Mouse (Mus musculus): ENCODE results near the gene Abhd8.

Gene Abhd8

GRCm38 (mm10) chr8:71463188-71464033 is at the start of gene Abhd8:
Gene Abhd8, minus strand, starts transcription at chr8:71463655.
- DNase-seq = peak; percentile 98

- DNase-seq = no peak
These were observed 48.2 kb upstream of the Abhd8 start, which contains the start of gene Plvap for GRCm38 (mm10) chr8:71511644-71512043. Gene Plvap, minus strand, starts transcription at chr8:71511752.

GRCm38 (mm10) chr8:71509316-71509715 is 45.9 kb upstream of the Abhd8 start:
- no peak for DNase-seq

GRCm38 (mm10) chr8:71507589-71508104 is 44.2 kb upstream of the Abhd8 start:
- DNase-seq = peak; percentile 86

- DNase-seq = no peak
These were observed 42.5 kb upstream of the Abhd8 start for GRCm38 (mm10) chr8:71505979-71506378.

GRCm38 (mm10) chr8:71505326-71505725 is 41.9 kb upstream of the Abhd8 start:
- no peak for DNase-seq

GRCm38 (mm10) chr8:71504349-71504748 is 40.9 kb upstream of the Abhd8 start:
- DNase-seq = no peak

GRCm38 (mm10) chr8:71498816-71499690 is 35.6 kb upstream of the Abhd8 start:
- no peak for DNase-seq

- no peak for DNase-seq
These were observed 34.5 kb upstream of the Abhd8 start for GRCm38 (mm10) chr8:71497881-71498501.

GRCm38 (mm10) chr8:71497077-71497645 is 33.7 kb upstream of the Abhd8 start:
- DNase-seq = no peak

- DNase-seq = no peak
These were observed 33.0 kb upstream of the Abhd8 start for GRCm38 (mm10) chr8:71496481-71496880.

- no peak for DNase-seq
These were observed 32.4 kb upstream of the Abhd8 start for GRCm38 (mm10) chr8:71495811-71496210.

- peak; percentile 77 for DNase-seq
These were observed 31.6 kb upstream of the Abhd8 start for GRCm38 (mm10) chr8:71495039-71495438.

GRCm38 (mm10) chr8:71488454-71488853 is 25.0 kb upstream of the Abhd8 start:
- DNase-seq = peak; percentile 82

GRCm38 (mm10) chr8:71487691-71488445 is 24.4 kb upstream of the Abhd8 start, which contains the start of gene Gtpbp3:
Gene Gtpbp3, plus strand, starts transcription at chr8:71488103.
- peak; percentile 84 for DNase-seq

GRCm38 (mm10) chr8:71486136-71486529 is 22.7 kb upstream of the Abhd8 start:
- no peak for DNase-seq

- peak; percentile 90 for DNase-seq
These were observed 22.0 kb upstream of the Abhd8 start, which contains the start of gene Ano8 for GRCm38 (mm10) chr8:71485142-71486135. Gene Ano8, minus strand, starts transcription at chr8:71485963.

- DNase-seq = no peak
These were observed 21.3 kb upstream of the Abhd8 start for GRCm38 (mm10) chr8:71484736-71485135.

GRCm38 (mm10) chr8:71483932-71484331 is 20.5 kb upstream of the Abhd8 start:
- no peak for DNase-seq

GRCm38 (mm10) chr8:71478943-71479342 is 15.5 kb upstream of the Abhd8 start:
- no peak for DNase-seq
